Mouse (Mus musculus) kidney, postnatal 0 days (tissue): Measurements from ENCODE around the gene Slc7a11. TPM values are rescaled to one million over a fixed set of nuclear protein-coding genes. Genes with fewer than 3 reads are reported as not detected.
A peak's percentile ranks its signal among the peaks of the same experiment; 100 is the strongest.

Source experiments
- ATAC-seq: fragments of 200-750 bp; cut with Nextera tagmentation; replicated peaks from 2 replicates; pipeline ENCODE4 v1.8.0; 2017; ENCODE audit warnings: low read depth, moderate number of reproducible peaks, moderate TSS enrichment, moderate library complexity; ENCODE audit not compliant: low FRiP score
- DNase-seq: peaks from one replicate; pipeline ENCODE4 v3.0.0-alpha.2; 2016; ENCODE audit warnings: low spot score
- H3K27ac ChIP-seq: fragments of 300-500 bp; sonication (generic); 2 replicates; pipeline ENCODE4 v1.5.1; 2014; ENCODE audit warnings: mild to moderate bottlenecking
- H3K27me3 ChIP-seq: fragments of 300-500 bp; sonication (generic); 2 replicates; pipeline ENCODE4 v1.6.1; 2014; ENCODE audit warnings: low read length, mixed read lengths; ENCODE audit not compliant: insufficient read depth
- H3K36me3 ChIP-seq: fragments of 300-500 bp; sonication (generic); 2 replicates; pipeline ENCODE4 v1.6.1; 2014; ENCODE audit warnings: low read length, mixed read lengths; ENCODE audit not compliant: insufficient read depth
- H3K4me1 ChIP-seq: fragments of 300-500 bp; sonication (generic); replicated peaks from 2 replicates; pipeline ENCODE4 v1.6.1; 2014; ENCODE audit warnings: antibody characterized with exemption, low read length, mixed read lengths; ENCODE audit not compliant: insufficient read depth
- H3K4me2 ChIP-seq: fragments of 300-500 bp; sonication (generic); 2 replicates; pipeline ENCODE4 v1.6.1; 2014; ENCODE audit warnings: mild to moderate bottlenecking, low read length, moderate library complexity, mixed read lengths
- H3K4me3 ChIP-seq: fragments of 300-500 bp; sonication (generic); replicated peaks from 2 replicates; pipeline ENCODE4 v1.5.1; 2014; ENCODE audit warnings: low read depth, low read length
- H3K9ac ChIP-seq: fragments of 300-500 bp; sonication (generic); 2 replicates; pipeline ENCODE4 v1.6.1; 2014; ENCODE audit warnings: low read depth, low read length
- H3K9me3 ChIP-seq: fragments of 300-500 bp; sonication (generic); replicated peaks from 2 replicates; pipeline ENCODE4 v1.6.1; 2016; ENCODE audit warnings: low read length, inconsistent platforms, mixed read lengths
- CTCF ChIP-seq: IDR thresholded peaks from 2 replicates; pipeline ENCODE4 v1.5.1; 2016; ENCODE audit warnings: antibody characterized with exemption, low read depth, mild to moderate bottlenecking, moderate library complexity
- WGBS: fragments of 180-500 bp; shearing (Covaris S2); extraction: QIAGEN DNeasy Blood & Tissue Kit; methylation state at CpG from one replicate; pipeline ENCODE4 v1.1.7; 2014; 5-methylcytosine and 5-hydroxymethylcytosine counted together
- polyA plus RNA-seq: library from polyadenylated mRNA; unstranded; fragments of >200 nt; fragmentation: Nextera tagmentation; extraction: Ambion mirVana; gene quantifications from 2 replicates; pipeline ENCODE4 v1.2.1, GENCODE M21; 2015

Slc7a11 gene
- polyA plus RNA-seq, 1 experiment from 2014 or later: 0.20 TPM

GRCm38 (mm10) chr3:50272222-50272621 is 171.2 kb downstream of the Slc7a11 start:
- Histone ChIP-seq H3K27me3 (no peaks in the 10 kb centered on the region), H3K27ac (no peak overlapping the region), H3K9ac (no peak overlapping the region), H3K4me1 (no peaks in the 10 kb centered on the region), H3K9me3 (no peaks in the 10 kb centered on the region), H3K36me3 (no peaks in the 10 kb centered on the region), H3K4me2 (no peak overlapping the region), H3K4me3 (no peak overlapping the region)
- peak; percentile 56 for DNase-seq
- TF ChIP-seq CTCF: no peak
- ATAC-seq: peak; percentile 40; the same call in 1 of the 2 replicates

GRCm38 (mm10) chr3:50269680-50270079 is 173.7 kb downstream of the Slc7a11 start:
- Histone ChIP-seq H3K9me3 (no peaks in the 10 kb centered on the region), H3K4me3 (no peak overlapping the region), H3K9ac (no peak overlapping the region), H3K4me2 (no peak overlapping the region), H3K27me3 (no peaks in the 10 kb centered on the region), H3K4me1 (no peaks in the 10 kb centered on the region), H3K27ac (no peak overlapping the region), H3K36me3 (no peaks in the 10 kb centered on the region)
- DNase-seq: no peak
- WGBS: 88% methylated on average over 4 of the region's 4 CpGs
- TF ChIP-seq CTCF: no peak
- no peak for ATAC-seq

GRCm38 (mm10) chr3:50262547-50263087 is 180.8 kb downstream of the Slc7a11 start:
- 55% methylated on average over 2 of the region's 2 CpGs for WGBS
- peak; percentile 47; the same call in 1 of the 2 replicates for TF ChIP-seq CTCF
- Histone ChIP-seq H3K4me1 (0 out of 2 replicates have a peak, but pooled peaks cover 3% of the 10 kb centered on the region), H3K9ac (no peak overlapping the region), H3K27me3 (no peaks in the 10 kb centered on the region), H3K27ac (no peak overlapping the region), H3K9me3 (no peaks in the 10 kb centered on the region), H3K36me3 (no peaks in the 10 kb centered on the region), H3K4me2 (no peak overlapping the region), H3K4me3 (no peak overlapping the region)
- DNase-seq: no peak
- no peak for ATAC-seq

DNA sequence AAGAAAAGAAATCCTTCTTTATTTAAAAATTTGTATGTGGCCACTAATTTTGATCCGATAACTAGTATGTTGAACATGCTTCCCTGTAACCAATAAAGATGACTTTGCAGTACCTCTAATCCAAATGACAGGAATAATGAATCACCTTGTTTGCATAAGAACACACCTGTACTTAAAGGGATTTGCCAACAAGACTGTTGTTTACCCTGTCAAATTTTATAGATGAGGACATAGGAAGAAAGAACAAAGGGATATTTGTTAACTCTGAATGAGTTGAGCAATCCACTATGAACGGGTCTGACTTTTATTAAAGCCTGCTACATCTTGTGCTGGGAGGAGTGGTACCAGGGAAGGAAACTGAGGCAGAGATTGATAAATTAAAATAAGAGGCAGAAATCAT is 181.3 kb downstream of the Slc7a11 start:
- Histone ChIP-seq H3K4me2 (no peak overlapping the region), H3K27me3 (no peaks in the 10 kb centered on the region), H3K9me3 (no peaks in the 10 kb centered on the region), H3K4me1 (0 out of 2 replicates have a peak, but pooled peaks cover 3% of the 10 kb centered on the region), H3K27ac (no peak overlapping the region), H3K36me3 (no peaks in the 10 kb centered on the region), H3K4me3 (no peak overlapping the region), H3K9ac (no peak overlapping the region)
- no peak for TF ChIP-seq CTCF
- DNase-seq: no peak
- 76% methylated on average over 2 of the region's 2 CpGs for WGBS
- ATAC-seq: no peak

GRCm38 (mm10) chr3:50260667-50261066 is 182.7 kb downstream of the Slc7a11 start:
- Histone ChIP-seq H3K27ac (no peak overlapping the region), H3K36me3 (no peaks in the 10 kb centered on the region), H3K4me2 (no peak overlapping the region), H3K9ac (no peak overlapping the region), H3K27me3 (no peaks in the 10 kb centered on the region), H3K9me3 (no peaks in the 10 kb centered on the region), H3K4me3 (no peak overlapping the region), H3K4me1 (0 out of 2 replicates have a peak, but pooled peaks cover 3% of the 10 kb centered on the region)
- DNase-seq: no peak
- TF ChIP-seq CTCF: no peak
- no peak for ATAC-seq
- WGBS: 98% methylated on average over 1 of the region's 1 CpGs

- WGBS: 90% methylated on average over 4 of the region's 4 CpGs
- Histone ChIP-seq H3K4me3 (no peak overlapping the region), H3K27ac (no peak overlapping the region), H3K9ac (no peak overlapping the region), H3K9me3 (no peaks in the 10 kb centered on the region), H3K4me2 (no peak overlapping the region), H3K36me3 (no peaks in the 10 kb centered on the region), H3K4me1 (0 out of 2 replicates have a peak, but pooled peaks cover 3% of the 10 kb centered on the region), H3K27me3 (no peaks in the 10 kb centered on the region)
- TF ChIP-seq CTCF: no peak
- DNase-seq (no peak), ATAC-seq (no peak)
Measured at GRCm38 (mm10) chr3:50258852-50259251, 184.6 kb downstream of the Slc7a11 start.
